Mouse (Mus musculus) embryo, embryonic 10.5 days (tissue): ENCODE data around the gene Tcam1.

ENCODE experiments used
- DNase-seq: peaks from one replicate; pipeline ENCODE4 v3.0.0-alpha.2; 2015; ENCODE audit warnings: low spot score

Tcam1 gene

DNA sequence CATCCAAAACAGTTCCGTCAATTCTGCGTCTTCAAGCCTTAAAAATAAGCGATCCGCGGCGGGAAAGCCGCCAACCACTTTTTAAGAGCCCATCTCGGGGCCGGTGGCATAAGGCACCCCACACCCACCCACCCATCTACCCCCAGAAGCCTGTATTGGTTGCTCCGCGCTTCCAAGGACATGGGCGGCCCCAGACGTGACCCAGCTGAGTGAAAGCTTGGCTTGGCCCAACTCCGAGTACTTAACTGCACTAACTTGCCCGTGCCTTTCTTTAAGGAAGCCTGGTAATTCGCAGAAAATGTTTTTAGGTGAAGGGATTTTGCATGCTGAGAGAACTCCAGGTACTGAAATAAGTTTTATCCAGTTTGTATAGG is 3.2 kb upstream of the Tcam1 start:
- no peak for DNase-seq

DNA sequence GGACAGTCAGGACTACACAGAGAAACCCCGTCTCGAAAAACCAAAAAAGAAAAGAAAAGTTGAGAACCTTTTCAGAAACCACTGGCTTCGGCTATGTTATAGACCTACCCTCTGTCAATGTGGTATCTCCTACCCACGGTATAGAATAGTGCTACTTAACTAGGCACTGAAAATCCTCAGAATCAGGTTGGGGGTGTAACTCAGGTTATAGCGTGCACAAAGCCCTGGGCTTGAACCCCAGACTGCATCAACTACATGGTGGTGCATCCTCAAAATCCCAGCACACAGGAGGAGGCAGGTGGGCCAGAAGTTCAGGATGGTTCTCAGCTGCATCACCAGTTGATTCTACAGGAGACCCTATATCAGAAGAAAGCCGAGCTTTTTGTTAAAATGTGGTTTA is 2.7 kb upstream of the Tcam1 start:
- DNase-seq: no peak

DNA sequence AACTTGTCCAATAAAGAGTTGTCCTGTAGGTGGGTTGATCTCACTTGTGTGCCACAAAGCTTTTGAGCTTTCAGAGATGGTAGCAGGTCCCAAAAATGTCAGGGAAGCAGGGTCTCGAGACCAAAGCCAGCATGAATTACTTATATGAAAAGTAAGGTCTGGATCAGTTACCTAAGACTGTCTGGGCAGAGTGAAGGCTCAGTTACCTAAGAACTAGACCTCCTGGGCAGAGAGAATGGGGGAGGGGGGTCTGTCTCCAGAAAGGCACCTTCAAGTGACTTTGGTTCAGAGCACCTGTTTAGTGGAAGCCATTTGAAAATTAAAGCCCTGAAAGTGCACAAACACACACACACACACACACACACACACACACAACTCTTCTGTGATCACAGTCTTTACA is 2.1 kb upstream of the Tcam1 start:
- no peak for DNase-seq

DNA sequence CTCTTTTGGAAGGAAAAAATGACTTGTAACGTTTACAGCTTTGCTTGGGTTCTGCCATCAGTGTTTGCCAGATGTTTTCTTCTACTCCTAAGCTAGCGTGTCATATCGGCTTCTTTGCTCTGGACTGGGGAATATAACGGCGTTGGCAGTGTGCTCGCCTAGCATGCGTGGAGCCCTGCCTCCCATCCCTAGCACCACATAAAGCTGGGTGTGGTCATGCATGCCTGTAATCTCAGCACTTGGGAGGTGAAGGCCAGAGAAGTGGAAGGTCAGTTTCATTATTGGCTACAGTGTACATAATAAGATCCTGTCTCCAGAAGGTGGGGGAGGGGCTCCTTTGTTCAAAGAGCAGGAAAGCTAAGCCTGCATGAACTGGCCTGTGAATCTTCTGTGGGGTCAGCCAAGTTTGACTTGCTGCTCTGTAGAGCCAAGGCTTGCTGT is 1.5 kb upstream of the Tcam1 start:
- peak; percentile 51 for DNase-seq

DNA sequence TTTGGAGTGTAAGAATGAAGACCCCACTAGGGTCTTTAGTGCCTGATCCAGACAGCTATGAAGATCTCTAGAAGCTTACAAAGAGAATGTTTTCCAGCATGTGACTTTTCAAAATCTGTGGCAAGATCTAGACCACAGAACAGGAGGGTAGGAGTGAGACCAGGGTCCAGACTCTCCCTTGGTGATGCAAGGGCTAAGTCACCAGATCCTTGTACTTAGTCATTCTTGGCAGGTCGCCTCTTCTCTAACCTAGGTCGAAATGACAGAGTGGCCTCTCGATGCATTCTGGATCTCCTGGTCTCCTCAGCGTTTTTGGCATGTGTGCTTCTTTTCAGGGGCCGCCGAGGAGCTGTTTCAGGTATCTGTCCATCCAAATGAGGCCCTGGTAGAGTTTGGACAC is 6.0 kb downstream of the Tcam1 start:
- no peak for DNase-seq

DNA sequence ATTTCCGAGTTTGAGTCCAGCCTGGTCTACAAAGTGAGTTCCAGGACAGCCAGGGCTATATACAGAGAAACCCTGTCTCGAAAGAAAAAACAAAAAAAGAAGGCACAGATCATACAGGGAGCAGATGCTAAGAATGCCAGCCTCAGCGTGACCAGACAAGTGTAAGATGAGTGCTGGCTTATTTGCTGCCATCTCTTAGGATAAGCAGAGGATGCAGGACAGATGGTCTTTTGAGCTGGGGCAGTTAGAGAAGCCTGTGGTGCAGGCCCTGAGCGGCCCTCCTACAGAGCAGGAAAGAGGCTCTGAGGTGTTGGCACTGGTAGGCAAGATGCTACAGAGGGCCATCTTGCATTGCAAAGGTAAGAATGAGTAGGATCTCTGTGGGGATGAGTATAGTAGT is 6.9 kb downstream of the Tcam1 start:
- DNase-seq: no peak

DNA sequence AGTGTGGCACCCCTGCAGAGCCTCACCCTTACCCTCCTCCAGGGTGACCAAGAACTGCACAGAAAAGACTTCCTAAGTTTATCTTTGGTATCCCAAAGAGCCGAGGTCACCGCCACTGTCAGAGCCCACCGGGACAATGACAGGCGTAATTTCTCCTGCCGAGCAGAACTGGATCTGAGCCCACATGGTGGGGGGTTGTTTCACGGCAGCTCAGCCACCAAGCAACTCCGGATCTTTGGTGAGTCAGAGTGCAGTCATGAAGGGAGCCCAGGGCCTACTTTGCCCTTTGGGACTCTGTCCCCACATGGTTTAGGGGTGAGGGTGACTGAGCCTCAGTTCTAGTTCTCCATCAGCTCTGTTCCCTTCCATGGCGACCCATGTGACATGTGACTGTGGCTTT is 7.7 kb downstream of the Tcam1 start:
- DNase-seq: no peak

DNA sequence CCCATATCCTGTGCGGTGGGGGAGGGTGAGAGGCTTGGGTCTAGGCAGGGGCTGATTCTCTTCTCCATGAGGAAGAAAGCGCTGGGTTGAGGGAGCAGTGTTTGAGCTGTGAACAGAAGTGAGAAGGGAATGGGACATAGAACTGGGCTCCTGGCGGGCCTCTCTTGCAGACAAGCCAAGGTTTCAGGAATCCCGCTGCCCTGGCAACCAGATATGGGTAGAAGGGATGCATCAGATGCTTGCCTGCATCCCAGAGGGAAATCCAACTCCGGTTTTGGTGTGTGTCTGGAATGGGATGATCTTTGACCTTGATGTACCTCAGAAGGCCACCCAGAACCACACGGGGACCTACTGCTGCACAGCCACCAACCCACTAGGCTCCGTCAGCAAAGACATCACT is 9.7 kb downstream of the Tcam1 start:
- DNase-seq: no peak

DNA sequence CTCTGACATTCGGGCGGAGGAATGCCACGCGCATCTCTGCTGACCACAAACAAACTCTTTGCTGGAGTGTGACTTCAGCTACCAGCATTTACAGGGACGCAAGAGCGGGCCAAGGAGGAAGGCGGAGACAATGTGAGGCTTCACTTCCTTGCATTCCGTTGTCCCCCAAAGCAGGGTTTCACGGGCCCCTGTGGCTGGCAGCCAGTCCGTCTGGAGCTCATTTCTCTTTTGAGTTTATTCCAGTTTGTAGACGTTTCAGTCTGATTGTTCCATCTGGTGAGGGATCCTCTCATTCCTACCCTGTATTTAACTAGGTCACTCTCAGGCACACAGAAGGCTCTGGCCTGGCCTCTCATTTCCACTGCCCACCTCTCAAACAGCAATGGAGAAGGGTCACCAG is 10.5 kb downstream of the Tcam1 start:
- no peak for DNase-seq

DNA sequence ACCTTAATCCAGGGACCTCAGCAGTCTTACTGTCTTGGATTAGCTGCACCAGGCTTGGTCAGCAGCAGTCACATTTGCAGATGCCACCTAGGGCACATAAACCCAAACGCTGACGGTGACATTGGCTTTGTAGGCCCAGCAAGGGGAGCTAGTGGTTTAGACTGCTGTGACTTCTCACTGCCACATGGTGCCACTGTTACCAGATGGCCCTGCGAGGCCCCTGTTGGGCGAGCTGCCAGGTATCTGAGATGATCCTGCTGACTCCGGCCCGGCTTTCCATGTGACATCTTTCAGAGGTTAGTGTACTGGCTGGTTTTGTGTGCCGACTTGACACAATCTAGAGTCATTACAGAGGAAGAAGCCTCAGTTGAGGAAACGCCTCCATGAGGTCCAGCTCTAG is 12.9 kb downstream of the Tcam1 start:
- no peak for DNase-seq

DNA sequence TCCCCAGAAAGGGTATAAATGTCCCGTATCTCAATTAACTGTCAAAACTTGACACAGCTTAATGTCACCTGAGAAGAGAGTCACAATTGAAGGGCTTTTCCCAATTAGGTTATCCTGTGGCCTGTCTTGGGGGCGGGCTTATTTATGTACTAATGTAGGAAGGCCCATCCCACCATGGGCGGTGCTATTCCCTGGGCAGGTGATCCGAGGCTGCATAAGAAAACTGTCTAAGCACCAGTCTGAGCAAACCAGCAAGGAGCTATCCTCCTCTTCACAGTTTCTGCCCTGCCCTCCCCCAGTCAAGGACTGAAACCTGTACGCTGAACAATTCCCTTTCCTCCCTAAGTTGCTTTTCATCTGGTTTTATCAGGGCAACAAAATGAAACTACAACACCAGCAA is 13.9 kb downstream of the Tcam1 start:
- no peak for DNase-seq

DNA sequence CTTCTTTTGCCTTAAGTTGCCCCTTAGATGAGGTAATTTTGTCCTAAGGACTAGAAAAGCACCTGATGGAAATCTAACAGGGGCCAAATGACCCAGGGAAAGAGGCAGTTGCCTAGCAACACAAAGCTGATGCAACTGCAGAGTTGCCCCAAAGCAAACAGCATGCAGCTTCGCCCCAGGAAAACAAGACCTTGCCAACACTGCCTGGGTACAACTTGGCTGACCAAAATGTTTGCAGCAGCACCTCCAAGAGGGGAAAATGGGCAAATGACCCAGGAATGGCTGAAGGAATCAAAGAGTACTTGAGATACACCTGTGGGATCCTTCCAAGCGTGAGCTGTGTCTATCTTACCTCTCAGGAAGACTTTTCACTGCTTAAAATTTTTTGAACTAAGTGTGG is 15.4 kb downstream of the Tcam1 start:
- DNase-seq: no peak

DNA sequence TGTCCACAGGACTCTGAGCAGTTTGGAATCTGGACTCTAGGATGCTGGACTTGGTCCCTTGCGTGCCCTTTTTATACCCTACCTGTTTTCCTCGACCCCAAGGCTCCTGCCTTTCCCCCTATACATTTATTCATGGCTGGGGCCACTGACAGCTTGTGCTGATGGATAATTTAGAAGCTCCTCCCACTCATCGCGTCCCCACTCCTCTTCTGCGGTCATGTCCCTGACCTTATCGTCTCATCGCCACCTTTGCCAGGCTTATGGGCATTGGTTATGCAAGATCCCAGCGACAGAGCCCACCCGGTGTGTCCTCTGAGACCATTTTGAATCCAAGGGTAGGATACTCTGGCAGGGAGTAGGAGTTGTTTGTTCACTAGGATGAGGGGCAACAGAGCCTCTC is 25.3 kb downstream of the Tcam1 start, which contains the start of gene Gh:
Gene Gh (minus strand): TSS at position 101 of the 400 bp plus-strand sequence.
- no peak for DNase-seq

DNA sequence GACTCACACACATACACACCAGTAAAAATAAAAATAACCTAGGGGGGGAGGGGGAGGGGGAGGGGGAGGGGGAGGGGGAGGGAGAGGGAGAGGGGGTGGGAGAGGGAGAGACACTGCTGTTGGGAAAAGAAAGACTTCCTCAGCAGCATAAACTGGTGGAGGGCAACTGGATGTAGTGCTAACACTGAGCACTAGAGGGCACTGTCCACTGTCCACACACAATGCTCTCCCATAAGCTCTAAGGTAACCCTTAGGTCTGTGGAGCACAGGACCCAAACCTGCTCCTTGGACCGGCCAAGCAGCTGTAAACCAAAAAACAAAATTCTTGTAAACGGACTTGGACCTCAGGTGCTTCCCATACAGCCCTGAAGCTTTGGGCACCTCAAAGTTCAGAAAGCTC is 26.2 kb downstream of the Tcam1 start:
- DNase-seq: peak; percentile 84

DNA sequence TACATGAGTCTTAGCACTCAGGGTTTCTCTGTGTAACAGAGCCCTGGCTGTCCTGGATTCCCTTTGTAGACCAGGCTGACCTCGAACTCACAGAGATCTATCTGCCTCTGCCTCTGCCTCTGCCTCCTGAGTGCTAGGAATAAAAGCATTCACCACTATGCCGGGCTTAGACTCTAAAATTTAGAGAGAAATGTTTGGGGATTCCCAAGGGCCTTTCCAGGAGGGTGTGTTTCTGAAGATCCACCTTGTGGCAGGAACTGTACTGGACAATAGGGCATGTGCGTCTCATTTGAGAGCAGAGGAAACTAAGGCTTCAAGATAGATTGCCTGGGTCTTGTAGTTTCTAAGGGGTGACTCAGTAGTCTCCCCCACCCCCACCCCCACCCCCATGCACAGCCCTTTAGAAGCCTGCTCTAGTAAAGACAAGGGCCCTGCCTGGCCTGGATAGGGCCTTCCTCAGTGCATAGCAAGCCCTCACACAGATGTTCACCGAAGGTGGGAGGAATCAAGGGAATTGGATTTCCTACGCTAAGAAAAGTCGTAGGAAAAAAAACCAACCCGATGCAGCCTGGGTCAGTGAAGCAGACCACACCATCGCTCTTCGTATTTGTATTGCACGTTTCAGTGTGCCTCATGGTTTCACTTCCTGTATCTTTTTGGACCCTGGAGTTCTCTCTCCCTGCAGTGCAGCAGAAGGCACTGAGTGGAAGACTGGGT is 29.0 kb downstream of the Tcam1 start:
- DNase-seq: no peak

DNA sequence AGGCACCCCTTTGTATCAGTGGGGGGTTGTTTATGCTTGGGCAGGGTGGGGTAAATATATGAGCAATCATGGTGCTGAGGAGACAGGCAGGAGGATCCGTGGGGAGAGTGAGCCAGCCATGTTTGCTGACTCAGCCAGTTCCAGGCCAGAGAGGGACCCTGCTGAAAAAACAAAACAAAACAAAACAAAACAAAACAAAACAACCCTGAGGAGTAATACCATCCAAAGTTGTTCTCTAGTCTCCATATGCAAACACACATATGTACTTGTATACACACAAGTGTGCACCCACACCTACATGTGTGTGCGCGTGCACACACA is 29.6 kb downstream of the Tcam1 start:
- DNase-seq: no peak

DNA sequence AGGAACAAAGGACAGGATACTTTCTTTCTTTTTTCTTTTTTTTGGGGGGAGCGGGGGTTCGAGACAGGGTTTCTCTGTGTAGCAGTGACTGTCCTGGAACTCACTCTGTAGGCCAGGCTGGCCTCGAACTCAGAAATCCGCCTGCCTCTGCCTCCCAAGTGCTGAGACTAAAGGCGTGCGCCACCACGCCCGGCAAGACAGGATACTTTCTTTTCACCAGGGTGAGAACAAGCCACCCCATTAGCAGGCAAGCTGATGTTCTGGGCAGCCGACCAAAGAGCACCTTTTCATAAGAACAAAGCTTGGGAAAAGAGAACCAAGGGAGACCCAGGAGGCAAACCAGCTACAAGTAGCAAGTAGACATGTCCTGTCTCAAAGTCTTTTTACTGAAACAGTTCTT is 30.3 kb downstream of the Tcam1 start:
- no peak for DNase-seq

DNA sequence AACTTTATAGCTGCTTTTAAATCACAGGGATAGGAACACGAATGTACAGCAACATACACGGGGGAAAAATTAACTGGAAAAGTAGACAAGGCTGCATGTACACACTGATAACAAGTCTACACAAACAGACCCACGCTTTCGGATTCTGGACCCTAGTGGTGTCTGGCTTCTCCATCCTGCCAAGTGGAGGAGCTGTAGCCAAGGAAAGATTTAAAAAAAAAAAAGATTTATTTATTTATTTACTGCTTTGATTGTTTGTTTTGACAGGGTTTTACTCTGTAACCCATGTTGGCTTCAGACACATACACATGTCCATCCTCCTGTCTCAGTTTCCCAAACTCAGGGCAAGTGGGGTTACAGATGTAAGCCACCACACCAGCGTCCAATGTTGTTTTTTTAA is 31.0 kb downstream of the Tcam1 start:
- no peak for DNase-seq

DNA sequence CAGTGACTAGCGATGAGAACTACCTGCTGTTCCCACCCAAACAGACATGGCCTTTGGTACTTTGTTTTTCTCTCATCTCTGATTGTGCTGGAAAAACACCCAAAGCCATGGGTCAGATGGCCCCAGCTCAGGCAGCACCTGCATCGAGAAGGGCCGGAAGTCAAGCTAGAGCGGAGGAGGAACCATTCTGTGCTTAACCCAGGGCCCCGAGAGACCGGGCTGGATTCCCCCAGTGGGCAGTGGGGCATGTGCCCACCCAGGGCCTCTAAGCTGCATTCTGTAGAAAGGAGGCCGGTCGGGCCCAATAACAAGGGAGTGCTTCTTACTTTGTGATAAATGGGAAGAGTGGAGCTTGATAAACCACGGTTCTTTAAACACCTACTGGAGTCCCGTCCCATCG is 31.7 kb downstream of the Tcam1 start:
- DNase-seq: no peak

DNA sequence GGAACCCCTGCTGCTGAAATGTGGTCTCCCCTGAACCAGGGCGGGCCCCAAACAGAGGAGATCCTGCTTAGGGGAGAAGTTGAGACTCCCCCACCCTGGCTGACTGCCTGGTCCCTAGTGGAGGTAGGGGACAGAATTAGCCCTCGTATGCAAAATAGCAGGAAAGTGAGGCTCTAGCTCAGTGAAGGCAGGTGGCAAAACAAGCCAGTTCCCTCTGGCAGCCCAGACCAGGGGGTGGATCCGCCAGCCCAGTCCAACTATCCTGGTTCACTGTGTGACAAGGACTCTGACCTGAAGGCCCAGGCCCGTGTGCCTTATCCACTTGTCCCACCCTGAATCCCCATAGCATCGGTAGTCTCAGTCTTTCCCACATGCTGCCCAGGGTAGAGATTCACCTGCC is 33.7 kb downstream of the Tcam1 start:
- no peak for DNase-seq

DNA sequence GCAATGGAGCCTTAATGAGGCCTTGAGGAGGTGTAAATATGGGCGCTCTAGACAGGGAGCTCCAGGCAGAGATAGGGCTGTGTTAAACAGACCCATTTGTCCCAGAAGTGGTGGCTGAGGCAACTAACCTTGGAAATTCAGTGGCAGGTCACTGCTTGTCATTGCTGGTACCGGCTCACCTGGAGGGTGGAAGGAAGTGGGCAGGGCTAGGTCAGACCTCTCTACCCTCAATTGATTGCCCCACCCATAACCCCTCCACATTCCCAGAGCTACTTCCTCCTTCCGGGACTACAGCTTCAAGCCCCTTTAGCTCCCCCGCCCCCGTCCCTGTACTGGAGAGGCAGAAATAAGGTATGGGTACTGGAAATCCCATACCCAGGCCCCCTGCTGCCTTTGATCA is 37.1 kb downstream of the Tcam1 start:
- DNase-seq: no peak

DNA sequence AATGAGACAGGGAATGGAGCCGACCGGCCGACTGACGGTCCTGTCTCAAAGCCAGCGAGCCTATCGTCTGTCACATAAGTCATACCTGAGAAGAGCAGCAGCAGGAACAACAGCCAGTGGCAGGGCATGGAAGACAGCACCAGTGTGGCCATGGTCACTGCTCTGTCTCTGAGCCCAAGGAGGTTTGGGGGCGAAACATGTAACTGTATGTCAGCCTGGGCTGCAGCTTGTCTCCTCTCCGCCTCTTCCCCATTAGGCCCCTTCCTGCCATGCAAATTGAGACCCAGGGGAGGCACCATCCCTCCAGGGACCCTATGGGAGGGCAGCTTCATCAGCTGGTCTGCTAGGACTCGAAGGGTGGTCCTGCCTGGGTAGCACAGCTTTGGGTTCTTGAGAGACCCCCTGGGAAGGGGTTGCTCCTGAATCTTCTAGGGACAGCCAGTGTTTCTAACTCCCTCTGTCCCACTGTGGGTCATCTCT is 37.9 kb downstream of the Tcam1 start, which contains the start of gene Cd79b:
Gene Cd79b (minus strand): TSS at position 430 of the 480 bp plus-strand sequence.
- no peak for DNase-seq

DNA sequence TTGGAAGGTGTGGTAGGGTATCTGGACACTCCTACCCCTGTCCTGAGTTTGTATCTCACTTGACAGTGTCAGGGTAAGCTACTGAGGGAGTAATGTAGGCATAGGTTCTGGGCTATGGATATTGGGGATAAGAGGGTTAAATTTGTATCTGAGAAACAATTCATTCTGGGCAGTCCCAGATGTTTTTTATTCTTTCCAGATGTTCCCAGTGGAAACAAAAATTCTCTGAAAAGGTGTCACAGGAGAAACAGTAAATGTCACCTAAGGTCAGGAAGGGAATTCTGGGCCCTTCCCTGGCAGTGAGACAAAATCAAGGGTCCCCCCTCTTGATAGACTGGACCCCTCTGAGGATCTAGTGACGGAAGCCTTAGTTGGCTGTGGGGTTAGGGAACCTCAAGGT is 39.9 kb downstream of the Tcam1 start:
- DNase-seq: peak; percentile 44

DNA sequence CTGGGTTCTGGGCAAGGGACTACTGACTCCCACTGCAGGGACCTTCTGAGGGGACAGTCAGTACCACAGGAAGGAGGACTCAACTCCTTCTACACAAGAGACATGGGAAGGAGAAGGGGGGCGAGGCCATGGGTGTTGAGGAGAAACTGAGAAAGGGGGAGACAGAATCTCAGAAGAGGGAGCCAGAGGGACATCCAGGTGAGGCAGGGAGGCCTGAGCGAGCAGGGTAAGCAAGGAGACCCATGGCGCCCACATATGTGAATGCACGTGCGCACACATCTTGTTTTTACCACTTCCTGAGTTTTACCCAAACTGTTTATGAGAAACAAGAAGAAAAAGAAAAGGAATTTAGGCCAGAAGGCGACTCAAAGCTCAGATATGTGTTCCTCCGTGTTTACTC is 41.3 kb downstream of the Tcam1 start:
- no peak for DNase-seq
